Mouse (Mus musculus) midbrain, embryonic 16.5 days (tissue): ENCODE measurements at regions not wholly inside any gene's neighbourhood (a gene's known extent, or its start where the extent isn't known, plus 50 kb on each side); places are given as distances from the start of the nearest gene placed in this dataset.

Source experiments
- ATAC-seq: fragments of 200-750 bp; cut with Nextera tagmentation; 2 replicates; pipeline ENCODE4 v1.8.0; 2017; ENCODE audit warnings: moderate TSS enrichment
- H3K27ac ChIP-seq: fragments of 300-500 bp; sonication (generic); 2 replicates; pipeline ENCODE4 v1.5.1; 2014; ENCODE audit warnings: mild to moderate bottlenecking, low read length, mixed read lengths
- H3K27me3 ChIP-seq: fragments of 300-500 bp; sonication (generic); 2 replicates; pipeline ENCODE4 v1.6.1; 2014; ENCODE audit warnings: low read depth, low read length, mixed read lengths; ENCODE audit not compliant: control insufficient read depth, insufficient read depth
- H3K36me3 ChIP-seq: fragments of 300-500 bp; sonication (generic); 2 replicates; pipeline ENCODE4 v1.6.1; 2014; ENCODE audit warnings: mild to moderate bottlenecking, low read length, moderate library complexity, mixed read lengths; ENCODE audit not compliant: control insufficient read depth, insufficient read depth
- H3K4me1 ChIP-seq: fragments of 300-500 bp; sonication (generic); 2 replicates; pipeline ENCODE4 v1.6.1; 2014; ENCODE audit warnings: mild to moderate bottlenecking, low read length, mixed read lengths; ENCODE audit not compliant: control insufficient read depth, insufficient read depth
- H3K4me2 ChIP-seq: fragments of 300-500 bp; sonication (generic); 2 replicates; pipeline ENCODE4 v1.6.1; 2014; ENCODE audit warnings: mild to moderate bottlenecking, low read length, mixed read lengths
- H3K4me3 ChIP-seq: fragments of 300-500 bp; sonication (generic); 2 replicates; pipeline ENCODE4 v1.5.1; 2014; ENCODE audit warnings: low read depth, mild to moderate bottlenecking, low read length, moderate library complexity, mixed read lengths
- H3K9ac ChIP-seq: fragments of 300-500 bp; sonication (generic); 2 replicates; pipeline ENCODE4 v1.6.1; 2014; ENCODE audit warnings: low read depth, low read length, mixed read lengths
- H3K9me3 ChIP-seq: fragments of 300-500 bp; sonication (generic); replicated peaks from 2 replicates; pipeline ENCODE4 v1.6.1; 2014; ENCODE audit warnings: mild to moderate bottlenecking, low read length, mixed read lengths; ENCODE audit not compliant: control insufficient read depth, poor library complexity, severe bottlenecking
- WGBS: fragments of 180-500 bp; shearing (Covaris S2); extraction: QIAGEN DNeasy Blood & Tissue Kit; methylation state at CpG from one replicate; pipeline ENCODE4 v1.1.7; 2014; 5-methylcytosine and 5-hydroxymethylcytosine counted together

DNA sequence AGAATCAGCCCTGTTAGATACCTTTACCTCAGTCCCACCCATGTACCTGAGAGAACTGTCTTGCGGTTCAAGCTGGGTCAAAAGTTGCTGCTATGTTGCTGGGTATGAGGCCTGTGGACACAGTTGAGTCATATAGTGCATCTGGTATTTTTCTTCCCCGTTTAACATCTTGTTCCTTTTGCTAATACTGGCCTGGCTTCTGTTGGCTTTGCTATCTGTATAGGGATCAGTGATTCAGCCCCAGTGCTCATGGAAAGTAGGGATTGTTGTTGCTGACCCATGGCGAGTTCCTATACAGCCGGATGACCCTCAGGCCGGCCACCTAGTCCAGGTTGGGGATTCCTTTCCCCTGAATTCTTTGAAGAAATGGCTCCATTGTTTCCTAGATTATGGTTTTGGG is 158.3 kb upstream of the Rbms1 start:
- ATAC-seq, result no peak

DNA sequence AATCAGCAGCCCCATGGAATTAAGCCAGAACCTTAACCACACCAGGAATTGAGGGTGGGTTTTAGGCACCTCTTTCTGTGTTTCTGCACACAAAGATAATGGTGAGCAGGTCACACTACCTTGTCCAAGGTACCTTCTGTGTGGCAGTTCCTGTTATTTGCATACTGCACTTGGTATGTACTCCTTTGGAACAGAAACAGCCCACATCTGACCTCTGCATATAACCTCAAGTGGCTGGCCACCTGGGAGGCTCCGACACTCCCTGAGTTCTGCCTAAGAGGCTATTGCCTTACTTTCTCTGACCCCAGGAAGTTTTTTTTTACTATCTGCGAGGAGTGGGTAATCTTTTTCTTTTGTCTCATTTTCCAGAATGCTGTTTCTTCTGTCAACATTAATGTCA is 151.6 kb upstream of the Rbms1 start:
- no peaks in the 10 kb centered on the region for H3K9me3 ChIP-seq
- no peak for ATAC-seq
- H3K27me3 ChIP-seq, result no peaks in the 10 kb centered on the region
- H3K4me1 ChIP-seq, result no peaks in the 10 kb centered on the region
- H3K27ac ChIP-seq, result no peak overlapping the region
- WGBS, result 67% methylated on average over 2 of the region's 2 CpGs
- no peak overlapping the region for H3K9ac ChIP-seq
- H3K4me2 ChIP-seq, result no peak overlapping the region
- no peaks in the 10 kb centered on the region for H3K36me3 ChIP-seq
- no peak overlapping the region for H3K4me3 ChIP-seq

More for the DNA sequence above, 158.3 kb upstream of the Rbms1 start:
- 74% methylated on average over 5 of the region's 5 CpGs for WGBS
- no peaks in the 10 kb centered on the region for H3K4me1 ChIP-seq
- H3K4me2 ChIP-seq, result no peak overlapping the region
- no peak overlapping the region for H3K27ac ChIP-seq
- no peak overlapping the region for H3K4me3 ChIP-seq
- no peaks in the 10 kb centered on the region for H3K9me3 ChIP-seq
- H3K27me3 ChIP-seq, result no peaks in the 10 kb centered on the region
- no peak overlapping the region for H3K9ac ChIP-seq
- no peaks in the 10 kb centered on the region for H3K36me3 ChIP-seq

DNA sequence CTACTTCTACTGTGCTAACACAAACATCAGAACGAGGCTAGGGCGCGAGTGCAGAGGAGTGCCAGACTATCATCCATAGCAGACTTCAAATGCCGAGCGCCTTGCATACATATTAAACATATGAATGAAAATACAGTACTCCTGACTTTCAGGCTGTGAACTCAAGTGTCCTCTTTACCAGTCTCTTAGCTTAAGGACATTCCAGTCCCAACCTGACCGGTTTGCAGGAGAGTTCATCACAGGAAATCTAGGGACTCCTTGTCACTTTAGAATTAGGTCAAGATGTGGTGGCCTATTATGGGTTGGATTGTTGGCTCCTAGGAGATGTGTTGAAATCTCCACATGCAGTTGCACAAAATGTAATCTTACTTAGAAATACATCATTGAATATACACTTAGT is 150.9 kb upstream of the Rbms1 start:
- Histone ChIP-seq H3K9ac (no peak overlapping the region), H3K36me3 (no peaks in the 10 kb centered on the region), H3K4me1 (no peaks in the 10 kb centered on the region), H3K4me3 (no peak overlapping the region), H3K9me3 (no peaks in the 10 kb centered on the region), H3K27me3 (no peaks in the 10 kb centered on the region), H3K27ac (no peak overlapping the region), H3K4me2 (no peak overlapping the region)
- WGBS, result 81% methylated on average over 6 of the region's 6 CpGs
- ATAC-seq, result no peak

DNA sequence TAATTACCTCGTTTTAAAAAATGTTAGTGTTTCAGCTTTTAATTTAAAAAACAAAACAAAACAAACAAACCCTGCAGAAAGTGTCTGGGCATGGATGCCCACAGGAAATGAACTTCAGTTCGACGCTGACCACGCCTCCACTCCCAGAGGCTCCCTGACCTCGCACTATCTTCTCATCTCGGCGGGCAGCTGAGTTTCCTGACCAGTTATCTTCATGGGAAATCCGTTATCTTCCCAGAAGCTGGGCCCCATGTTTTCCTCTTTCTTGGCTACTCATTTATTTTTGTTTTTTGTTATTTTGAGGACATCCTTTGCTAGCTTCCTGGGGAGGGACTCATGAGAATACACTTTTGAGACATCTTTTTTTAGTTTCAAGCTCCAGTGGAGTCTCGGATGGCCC is 147.6 kb upstream of the Rbms1 start:
- H3K9ac ChIP-seq, result no peak overlapping the region
- no peak for ATAC-seq
- no peaks in the 10 kb centered on the region for H3K4me1 ChIP-seq
- no peaks in the 10 kb centered on the region for H3K9me3 ChIP-seq
- H3K4me3 ChIP-seq, result no peak overlapping the region
- no peaks in the 10 kb centered on the region for H3K36me3 ChIP-seq
- H3K27ac ChIP-seq, result no peak overlapping the region
- H3K4me2 ChIP-seq, result no peak overlapping the region
- 77% methylated on average over 9 of the region's 9 CpGs for WGBS
- no peaks in the 10 kb centered on the region for H3K27me3 ChIP-seq

DNA sequence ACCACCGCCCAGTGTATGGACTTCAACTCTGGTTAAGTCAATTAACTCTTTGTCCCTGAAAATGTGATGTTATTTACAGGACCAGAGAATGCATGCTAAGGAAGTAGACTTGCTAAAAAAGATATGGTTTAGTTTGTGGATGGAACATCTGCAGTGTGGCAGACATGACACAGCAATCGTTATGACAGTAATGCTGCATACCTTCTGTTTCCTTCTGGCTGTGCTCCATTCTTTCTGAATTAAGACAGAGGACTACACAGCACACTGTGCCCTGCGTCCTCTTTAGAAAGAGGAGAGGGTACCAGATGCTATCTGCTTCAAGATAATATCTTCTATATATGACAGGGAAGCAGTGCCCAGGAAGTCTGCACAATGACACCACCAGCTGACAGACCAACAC is 146.6 kb upstream of the Rbms1 start:
- H3K27ac ChIP-seq, result no peak overlapping the region
- no peak overlapping the region for H3K4me2 ChIP-seq
- H3K4me3 ChIP-seq, result no peak overlapping the region
- H3K27me3 ChIP-seq, result no peaks in the 10 kb centered on the region
- H3K36me3 ChIP-seq, result no peaks in the 10 kb centered on the region
- no peak for ATAC-seq
- no peaks in the 10 kb centered on the region for H3K9me3 ChIP-seq
- H3K4me1 ChIP-seq, result no peaks in the 10 kb centered on the region
- no peak overlapping the region for H3K9ac ChIP-seq
- WGBS, result 80% methylated on average over 3 of the region's 3 CpGs

DNA sequence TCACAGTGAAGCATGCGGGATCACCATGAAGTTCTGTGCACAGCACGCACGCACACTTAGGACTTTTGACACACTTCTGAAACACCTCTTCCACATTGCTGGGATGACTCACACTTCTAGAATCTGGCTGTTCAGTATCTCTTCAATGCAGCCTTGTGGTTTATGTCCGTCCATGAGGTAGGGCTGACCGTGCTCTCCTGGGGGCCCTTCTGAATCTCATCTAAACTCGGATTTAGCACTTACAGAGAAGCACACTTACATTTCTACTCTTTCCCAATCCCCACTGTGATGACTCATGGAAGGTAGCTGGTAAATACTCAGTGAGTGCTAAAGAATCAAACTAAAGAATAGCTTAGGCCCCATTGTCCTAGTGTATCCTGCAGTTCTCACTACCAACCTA is 142.2 kb upstream of the Rbms1 start:
- no peaks in the 10 kb centered on the region for H3K9me3 ChIP-seq

DNA sequence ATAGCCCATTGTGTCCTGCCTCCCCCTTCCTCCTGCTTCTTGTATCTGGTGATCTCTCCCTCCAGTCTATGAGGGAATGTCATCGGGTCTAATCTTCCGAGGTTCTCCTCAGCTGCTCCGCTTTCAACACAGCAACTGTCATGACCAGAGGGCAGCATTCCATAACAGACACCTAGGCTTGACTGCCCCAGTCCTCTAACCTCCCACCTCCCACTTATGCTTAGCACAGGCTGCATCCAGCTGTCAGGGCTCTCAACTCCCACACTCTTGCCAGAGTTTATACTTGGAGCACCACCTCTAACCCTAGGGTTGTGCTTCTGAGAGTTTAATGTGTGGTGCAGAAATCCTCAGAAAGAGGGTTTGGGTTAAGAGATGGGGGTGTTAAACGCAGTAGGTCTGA is 137.9 kb upstream of the Rbms1 start:
- Histone ChIP-seq H3K36me3 (no peaks in the 10 kb centered on the region), H3K4me1 (no peaks in the 10 kb centered on the region), H3K9ac (no peak overlapping the region), H3K9me3 (no peaks in the 10 kb centered on the region), H3K27ac (no peak overlapping the region), H3K4me3 (no peak overlapping the region), H3K27me3 (no peaks in the 10 kb centered on the region), H3K4me2 (no peak overlapping the region)
- no peak for ATAC-seq
- whole genome bisulfite sequencing, result 97% methylated on average over 4 of the region's 4 CpGs

More for the DNA sequence above, 142.2 kb upstream of the Rbms1 start:
- Histone ChIP-seq H3K36me3 (no peaks in the 10 kb centered on the region), H3K4me1 (no peaks in the 10 kb centered on the region), H3K27ac (no peak overlapping the region), H3K9ac (no peak overlapping the region), H3K4me2 (no peak overlapping the region), H3K4me3 (no peak overlapping the region), H3K27me3 (no peaks in the 10 kb centered on the region)
- WGBS, result 92% methylated on average over 6 of the region's 6 CpGs
- no peak for ATAC-seq

DNA sequence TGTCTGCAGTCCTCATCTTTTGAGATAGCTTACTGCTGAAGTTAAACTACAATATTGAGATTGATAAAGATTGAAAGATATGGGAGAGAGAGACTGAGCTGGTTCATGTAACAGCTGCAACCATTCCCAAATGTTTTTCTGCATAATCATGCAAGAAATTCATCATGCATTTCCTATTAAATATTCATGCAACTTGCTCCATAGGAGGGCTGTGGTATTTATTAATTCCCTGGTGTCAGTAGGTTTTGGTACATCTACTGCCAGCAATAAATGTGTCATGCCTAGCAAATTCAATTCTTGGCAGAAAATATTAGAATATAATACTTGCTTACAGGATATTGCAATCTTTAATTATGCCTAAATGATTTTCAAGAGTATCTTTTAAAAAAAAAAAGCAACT is 125.5 kb upstream of the Rbms1 start:
- 0 out of 2 replicates have a peak, but pooled peaks cover 4% of the 10 kb centered on the region for H3K4me1 ChIP-seq
- ATAC-seq, result 0 out of 2 replicates have a peak, but pooled peaks have one; percentile 25
- H3K4me3 ChIP-seq, result no peak overlapping the region
- no peaks in the 10 kb centered on the region for H3K36me3 ChIP-seq
- no peak overlapping the region for H3K4me2 ChIP-seq
- no peak overlapping the region for H3K9ac ChIP-seq
- no peak overlapping the region for H3K27ac ChIP-seq
- no peaks in the 10 kb centered on the region for H3K27me3 ChIP-seq
- H3K9me3 ChIP-seq, result no peaks in the 10 kb centered on the region

DNA sequence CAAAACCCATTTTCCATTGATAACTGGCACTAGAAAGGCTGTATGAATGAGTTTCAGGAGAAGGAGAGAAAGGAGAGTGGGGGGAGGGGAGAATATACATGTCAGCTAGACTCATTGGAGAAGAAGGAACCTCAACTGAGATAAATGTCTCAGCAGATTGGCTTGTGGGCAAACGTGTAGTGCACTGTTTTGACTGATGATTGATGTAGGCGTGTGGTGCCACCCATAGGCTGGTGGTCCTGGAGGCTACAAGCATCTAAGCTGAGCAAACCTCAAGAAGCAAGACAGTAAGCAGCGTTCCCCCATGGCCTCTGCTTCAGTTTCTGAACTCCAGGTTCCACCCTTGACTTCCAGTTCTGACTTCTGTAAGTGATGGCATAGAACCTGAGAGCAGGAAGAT is 121.8 kb upstream of the Rbms1 start:
- no peak overlapping the region for H3K27ac ChIP-seq
- no peak for ATAC-seq
- H3K4me1 ChIP-seq, result 0 out of 2 replicates have a peak, but pooled peaks cover 4% of the 10 kb centered on the region
- H3K9me3 ChIP-seq, result no peaks in the 10 kb centered on the region
- 71% methylated on average over 3 of the region's 3 CpGs for WGBS
- no peak overlapping the region for H3K4me3 ChIP-seq
- no peaks in the 10 kb centered on the region for H3K36me3 ChIP-seq
- no peaks in the 10 kb centered on the region for H3K27me3 ChIP-seq
- H3K4me2 ChIP-seq, result no peak overlapping the region
- H3K9ac ChIP-seq, result no peak overlapping the region

DNA sequence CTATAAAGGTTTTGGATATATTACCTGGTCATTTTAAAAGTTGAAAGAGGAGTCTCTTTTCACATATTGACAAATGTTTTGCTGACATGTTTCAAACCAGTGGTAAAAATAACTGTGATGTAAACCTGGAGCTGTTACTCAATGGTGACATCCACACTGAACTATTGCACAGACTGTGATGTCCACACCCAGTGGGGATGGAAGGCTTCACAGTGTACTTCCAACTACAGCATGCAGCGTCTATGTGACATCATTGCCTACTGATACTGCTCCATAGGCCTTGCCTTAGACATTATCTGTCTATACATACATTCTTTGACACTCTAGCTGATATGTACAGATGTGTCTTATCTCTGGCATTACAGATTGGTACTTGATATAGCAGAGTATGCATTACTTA is 120.1 kb upstream of the Rbms1 start:
- Histone ChIP-seq H3K36me3 (no peaks in the 10 kb centered on the region), H3K9ac (no peak overlapping the region), H3K4me1 (0 out of 2 replicates have a peak, but pooled peaks cover 1% of the 10 kb centered on the region), H3K27ac (no peak overlapping the region), H3K9me3 (no peaks in the 10 kb centered on the region), H3K27me3 (no peaks in the 10 kb centered on the region), H3K4me3 (no peak overlapping the region), H3K4me2 (no peak overlapping the region)
- no peak for ATAC-seq
- 84% methylated on average over 1 of the region's 1 CpGs for WGBS
